Mouse (Mus musculus): ENCODE results near the gene Rnf10.

- TF ChIP-seq CTCF (IDR thresholded peaks at IDR 0.05; ENCODE audit: borderline replicate concordance, extremely low read depth, insufficient read depth, insufficient read length) (no peak), POLR2A (IDR thresholded peaks at IDR 0.05; ENCODE audit: borderline replicate concordance, extremely low read depth, insufficient read depth, insufficient read length, poor library complexity, severe bottlenecking) (no peak; the same call in 1 of the 2 replicates)
Observed at GRCm38 (mm10) chr5:115271931-115272811, 527 bp downstream of the Rnf10 start.

Measured in brain, embryonic 14.5 days (tissue).